Mouse (Mus musculus) stomach, postnatal 0 days (tissue): ENCODE measurements around the gene Rapgef1. TPM values are rescaled to one million over a fixed set of nuclear protein-coding genes. Genes with fewer than 3 reads are reported as not detected.

Source experiments
- ATAC-seq: fragments of 200-750 bp; cut with Nextera tagmentation; 2 replicates; pipeline ENCODE4 v1.8.0; 2017; ENCODE audit not compliant: low FRiP score, low TSS enrichment
- DNase-seq: peaks from one replicate; pipeline ENCODE4 v3.0.0-alpha.2; 2016; ENCODE audit warnings: low spot score
- H3K27ac ChIP-seq: fragments of 300-500 bp; sonication (generic); replicated peaks from 2 replicates; pipeline ENCODE4 v1.5.1; 2014; ENCODE audit warnings: mild to moderate bottlenecking, control low read depth
- H3K27me3 ChIP-seq: fragments of 300-500 bp; sonication (generic); 2 replicates; pipeline ENCODE4 v1.6.1; 2014; ENCODE audit warnings: low read length; ENCODE audit not compliant: control insufficient read depth, insufficient read depth
- H3K36me3 ChIP-seq: fragments of 300-500 bp; sonication (generic); 2 replicates; pipeline ENCODE4 v1.6.1; 2014; ENCODE audit warnings: low read length, mixed read lengths; ENCODE audit not compliant: control insufficient read depth, insufficient read depth
- H3K4me1 ChIP-seq: fragments of 300-500 bp; sonication (generic); replicated peaks from 2 replicates; pipeline ENCODE4 v1.6.1; 2014; ENCODE audit warnings: antibody characterized with exemption; ENCODE audit not compliant: control insufficient read depth, insufficient read depth
- H3K4me2 ChIP-seq: fragments of 300-500 bp; sonication (generic); replicated peaks from 2 replicates; pipeline ENCODE4 v1.6.1; 2014; ENCODE audit warnings: low read depth, mild to moderate bottlenecking, control low read depth, moderate library complexity
- H3K4me3 ChIP-seq: fragments of 300-500 bp; sonication (generic); 2 replicates; pipeline ENCODE4 v1.5.1; 2014; ENCODE audit warnings: low read depth, low read length, control low read depth
- H3K9ac ChIP-seq: fragments of 300-500 bp; sonication (generic); 2 replicates; pipeline ENCODE4 v1.6.1; 2014; ENCODE audit warnings: mild to moderate bottlenecking, low read length, control low read depth, mixed read lengths
- H3K9me3 ChIP-seq: fragments of 300-500 bp; sonication (generic); 2 replicates; pipeline ENCODE4 v1.6.1; 2016; ENCODE audit warnings: low read length; ENCODE audit not compliant: control insufficient read depth
- CTCF ChIP-seq: IDR thresholded peaks from 2 replicates; pipeline ENCODE4 v1.5.1; 2016; ENCODE audit warnings: antibody characterized with exemption, low read depth, mild to moderate bottlenecking, moderate library complexity
- EP300 ChIP-seq: optimal IDR thresholded peaks from 2 replicates; pipeline ENCODE3; 2016; ENCODE audit warnings: antibody characterized with exemption
- WGBS: fragments of 180-500 bp; shearing (Covaris S2); extraction: QIAGEN DNeasy Blood & Tissue Kit; methylation state at CpG from one replicate; pipeline ENCODE4 v1.1.7; 2014; 5-methylcytosine and 5-hydroxymethylcytosine counted together
- polyA plus RNA-seq: library from polyadenylated mRNA; unstranded; fragments of >200 nt; fragmentation: Nextera tagmentation; extraction: Ambion mirVana; gene quantifications from 2 replicates; pipeline ENCODE4 v1.2.1, GENCODE M21; 2015

Gene Rapgef1
- polyA plus RNA-seq, 1 experiment from 2014 or later: 7.2 TPM

GRCm38 (mm10) chr2:29733348-29733747, 113.8 kb downstream of the Rapgef1 start:
- ATAC-seq (no peak), DNase-seq (no peak)
- WGBS: 94% methylated on average over 5 of the region's 5 CpGs
- Histone ChIP-seq H3K4me1 (no peaks in the 10 kb centered on the region), H3K9ac (no peak overlapping the region), H3K27ac (no peak overlapping the region), H3K9me3 (no peaks in the 10 kb centered on the region), H3K36me3 (peaks cover 19% of the 10 kb centered on the region), H3K27me3 (no peaks in the 10 kb centered on the region), H3K4me2 (no peak overlapping the region), H3K4me3 (no peak overlapping the region)
- TF ChIP-seq EP300 (no peak), CTCF (no peak)

- peak; percentile 86 for DNase-seq
- WGBS: 75% methylated on average over 12 of the region's 12 CpGs
- no peaks in the 10 kb centered on the region for H3K27me3 ChIP-seq
- H3K9ac ChIP-seq: no peak overlapping the region
- H3K27ac ChIP-seq: peak overlapping the region; percentile 71
- H3K9me3 ChIP-seq: no peaks in the 10 kb centered on the region
- no peak overlapping the region for H3K4me2 ChIP-seq
- no peaks in the 10 kb centered on the region for H3K4me1 ChIP-seq
- H3K4me3 ChIP-seq: no peak overlapping the region
- peaks cover 17% of the 10 kb centered on the region for H3K36me3 ChIP-seq
- no peak for TF ChIP-seq CTCF
- no peak for TF ChIP-seq EP300
- ATAC-seq: peak; percentile 67
Observed at GRCm38 (mm10) chr2:29735708-29736107, 116.2 kb downstream of the Rapgef1 start.

- Histone ChIP-seq H3K4me3 (no peak overlapping the region), H3K9ac (no peak overlapping the region; the same call in 1 of the 2 replicates), H3K27me3 (no peaks in the 10 kb centered on the region), H3K4me2 (no peak overlapping the region), H3K9me3 (no peaks in the 10 kb centered on the region), H3K27ac (0 out of 2 replicates have a peak overlapping the region, but pooled peaks have one; percentile 13), H3K36me3 (peaks cover 17% of the 10 kb centered on the region), H3K4me1 (no peaks in the 10 kb centered on the region)
- DNase-seq (no peak), ATAC-seq (no peak)
- TF ChIP-seq CTCF (no peak), EP300 (no peak)
- WGBS: 69% methylated on average over 12 of the region's 12 CpGs
Observed at GRCm38 (mm10) chr2:29737209-29737925, 117.8 kb downstream of the Rapgef1 start.

GRCm38 (mm10) chr2:29738799-29739198, 119.3 kb downstream of the Rapgef1 start:
- 41% methylated on average over 4 of the region's 4 CpGs for WGBS
- Histone ChIP-seq H3K4me1 (no peaks in the 10 kb centered on the region), H3K9me3 (no peaks in the 10 kb centered on the region), H3K4me3 (no peak overlapping the region), H3K9ac (no peak overlapping the region), H3K36me3 (peaks cover 17% of the 10 kb centered on the region), H3K27me3 (no peaks in the 10 kb centered on the region), H3K27ac (peak overlapping the region; percentile 45), H3K4me2 (no peak overlapping the region)
- ATAC-seq: peak; percentile 16; the same call in 1 of the 2 replicates
- TF ChIP-seq CTCF (no peak), EP300 (no peak)
- DNase-seq: peak; percentile 61

- Histone ChIP-seq H3K4me3 (no peak overlapping the region), H3K9me3 (no peaks in the 10 kb centered on the region), H3K4me2 (no peak overlapping the region), H3K4me1 (no peaks in the 10 kb centered on the region), H3K36me3 (peaks cover 17% of the 10 kb centered on the region), H3K27ac (peak overlapping the region; percentile 45), H3K27me3 (no peaks in the 10 kb centered on the region), H3K9ac (no peak overlapping the region)
- DNase-seq (no peak), ATAC-seq (no peak)
- peak; percentile 48 for TF ChIP-seq CTCF
- TF ChIP-seq EP300: no peak
- 44% methylated on average over 5 of the region's 5 CpGs for WGBS
Observed at GRCm38 (mm10) chr2:29739368-29739767, 119.8 kb downstream of the Rapgef1 start.

GRCm38 (mm10) chr2:29741207-29741606, 121.7 kb downstream of the Rapgef1 start:
- no peaks in the 10 kb centered on the region for H3K4me1 ChIP-seq
- H3K9me3 ChIP-seq: no peaks in the 10 kb centered on the region
- no peak overlapping the region for H3K4me2 ChIP-seq
- WGBS: 91% methylated on average over 6 of the region's 6 CpGs
- ATAC-seq (no peak), DNase-seq (no peak)
- H3K4me3 ChIP-seq: no peak overlapping the region
- H3K36me3 ChIP-seq: peaks cover 12% of the 10 kb centered on the region
- TF ChIP-seq EP300 (no peak), CTCF (no peak)
- no peak overlapping the region for H3K9ac ChIP-seq
- no peaks in the 10 kb centered on the region for H3K27me3 ChIP-seq
- no peak overlapping the region for H3K27ac ChIP-seq
